Mouse (Mus musculus): ENCODE measurements around the gene Gckr. TPM values are rescaled to one million over a fixed set of nuclear protein-coding genes. Genes with fewer than 3 reads are reported as not detected.
A peak's percentile ranks its signal among the peaks of the same experiment; 100 is the strongest.

Gene Gckr
- polyA plus RNA-seq (2012; rRNA removed) (16.3 and 16.4 TPM in 2 replicates), polyA plus RNA-seq (2014; fragmentation: Nextera tagmentation; extraction: Ambion mirVana) (13.3 and 16.0 TPM in 2 replicates)

GRCm38 (mm10) chr5:31297047-31297757 lies at the start of gene Gckr:
Gene Gckr (plus strand): TSS chr5:31297443.
- no peak within 1 kb of the TSS for H3K9ac ChIP-seq (replicated peaks)
- DNase-seq (ENCODE audit: low read depth in 3 of 3, low spot score in 3 of 3) = no peak
- 49% methylated on average over 13 of the region's 13 CpGs for WGBS (ENCODE audit: insufficient replicate concordance)

GRCm38 (mm10) chr5:31250716-31251115 lies 46.5 kb upstream of the Gckr start:
- Histone ChIP-seq H3K4me3 (ENCODE audit: insufficient read depth in 1 of 2, low read depth in 2 of 2, low read length in 2 of 2) (no peak overlapping the region), H3K4me2 (ENCODE audit: low read depth) (no peak overlapping the region), H3K9ac (replicated peaks) (no peak overlapping the region), H3K4me1 (replicated peaks; ENCODE audit: control insufficient read depth in 2 of 2, insufficient read depth in 2 of 2, low read length in 1 of 2) (no peaks in the 10 kb centered on the region), H3K27me3 (ENCODE audit: control insufficient read depth, insufficient read depth, low read length) (no peaks in the 10 kb centered on the region), H3K36me3 (replicated peaks; ENCODE audit: control insufficient read depth, insufficient read depth, low read depth) (peaks cover 19% of the 10 kb centered on the region), H3K9me3 (ENCODE audit: control insufficient read depth, low read length) (no peaks in the 10 kb centered on the region), H3K27ac (no peak overlapping the region)
- WGBS (ENCODE audit: insufficient replicate concordance) = 77% methylated on average over 4 of the region's 4 CpGs
- ATAC-seq (ENCODE audit: insufficient read depth) = no peak
- DNase-seq (ENCODE audit: low read depth in 3 of 3, low spot score in 3 of 3) = no peak
- TF ChIP-seq CTCF (IDR thresholded peaks at IDR 0.05; ENCODE audit: low read depth) = no peak
- no peak for TF ChIP-seq EP300 (IDR thresholded peaks at IDR 0.05; ENCODE audit: low read depth)

More at GRCm38 (mm10) chr5:31297047-31297757, at the start of gene Gckr:
- Histone ChIP-seq H3K27me3 (ENCODE audit: control insufficient read depth, insufficient read depth, low read length) (peaks cover 32% of the 10 kb centered on the region), H3K4me1 (replicated peaks; ENCODE audit: control insufficient read depth in 2 of 2, insufficient read depth in 2 of 2, low read length in 1 of 2) (peaks cover 0 to 1% of the 10 kb centered on the region in 2 experiments; a peak in 1 of 4 replicates), H3K9me3 (ENCODE audit: control insufficient read depth, low read length) (no peaks in the 10 kb centered on the region), H3K27ac (no peak within 1 kb of the TSS), H3K4me2 (ENCODE audit: low read depth) (no peak within 1 kb of the TSS; the same call in 1 of the 2 replicates), H3K4me3 (ENCODE audit: insufficient read depth in 1 of 2, low read depth in 2 of 2, low read length in 2 of 2) (0 out of 4 replicates have a peak within 1 kb of the TSS, but pooled peaks of 1 of the 2 experiments have one; percentile 8), H3K36me3 (replicated peaks; ENCODE audit: control insufficient read depth, insufficient read depth, low read depth) (no peaks in the 10 kb centered on the region)
- peak; percentile 43; the same call in 1 of the 2 replicates for ATAC-seq (ENCODE audit: insufficient read depth)
- TF ChIP-seq CTCF (IDR thresholded peaks at IDR 0.05; ENCODE audit: low read depth) (no peak), EP300 (IDR thresholded peaks at IDR 0.05; ENCODE audit: low read depth) (no peak)

- ATAC-seq (ENCODE audit: insufficient read depth) = peak; percentile 68
- Histone ChIP-seq H3K9ac (replicated peaks) (0 out of 2 replicates have a peak within 1 kb of the TSS, but pooled peaks have one; percentile 6), H3K4me3 (ENCODE audit: insufficient read depth in 1 of 2, low read depth in 2 of 2, low read length in 2 of 2) (peak within 1 kb of the TSS; percentile 45 to 52), H3K4me1 (replicated peaks; ENCODE audit: control insufficient read depth in 2 of 2, insufficient read depth in 2 of 2, low read length in 1 of 2) (no peaks in the 10 kb centered on the region), H3K9me3 (ENCODE audit: control insufficient read depth, low read length) (no peaks in the 10 kb centered on the region), H3K27me3 (ENCODE audit: control insufficient read depth, insufficient read depth, low read length) (no peaks in the 10 kb centered on the region), H3K27ac (no peak within 1 kb of the TSS), H3K36me3 (replicated peaks; ENCODE audit: control insufficient read depth, insufficient read depth, low read depth) (peaks cover 19% of the 10 kb centered on the region), H3K4me2 (ENCODE audit: low read depth) (peak within 1 kb of the TSS; percentile 64)
- TF ChIP-seq CTCF (IDR thresholded peaks at IDR 0.05; ENCODE audit: low read depth) (no peak), EP300 (IDR thresholded peaks at IDR 0.05; ENCODE audit: low read depth) (no peak)
- 56% methylated on average over 44 of the region's 47 CpGs for WGBS (ENCODE audit: insufficient replicate concordance)
- DNase-seq (ENCODE audit: low read depth in 3 of 3, low spot score in 3 of 3) = peak in 1 of 3 experiments; percentile 11
Measured at GRCm38 (mm10) chr5:31251541-31252101, 45.6 kb upstream of the Gckr start, which contains the start of gene Krtcap3. Gene Krtcap3 (plus strand): TSS chr5:31251691.

- Histone ChIP-seq H3K27me3 (ENCODE audit: control insufficient read depth, insufficient read depth, low read length) (no peaks in the 10 kb centered on the region), H3K4me1 (replicated peaks; ENCODE audit: control insufficient read depth in 2 of 2, insufficient read depth in 2 of 2, low read length in 1 of 2) (no peaks in the 10 kb centered on the region), H3K36me3 (replicated peaks; ENCODE audit: control insufficient read depth, insufficient read depth, low read depth) (peaks cover 19% of the 10 kb centered on the region), H3K9me3 (ENCODE audit: control insufficient read depth, low read length) (no peaks in the 10 kb centered on the region), H3K9ac (replicated peaks) (no peak overlapping the region), H3K27ac (no peak overlapping the region), H3K4me3 (ENCODE audit: insufficient read depth in 1 of 2, low read depth in 2 of 2, low read length in 2 of 2) (peak overlapping the region; percentile 45 to 52; a peak in 3 of 4 replicates), H3K4me2 (ENCODE audit: low read depth) (peak overlapping the region; percentile 64)
- no peak for TF ChIP-seq CTCF (IDR thresholded peaks at IDR 0.05; ENCODE audit: low read depth)
- TF ChIP-seq EP300 (IDR thresholded peaks at IDR 0.05; ENCODE audit: low read depth) = no peak
- 74% methylated on average over 10 of the region's 10 CpGs for WGBS (ENCODE audit: insufficient replicate concordance)
- ATAC-seq (ENCODE audit: insufficient read depth) (no peak), DNase-seq (ENCODE audit: low read depth in 3 of 3, low spot score in 3 of 3) (no peak)
Measured at GRCm38 (mm10) chr5:31252151-31252550, 45.1 kb upstream of the Gckr start.

All from liver, embryonic 14.5 days (tissue).